Mouse (Mus musculus) stomach, postnatal 0 days (tissue): ENCODE results near the gene Zfp334.

Experiments
- CTCF ChIP-seq: IDR thresholded peaks from 2 replicates; pipeline ENCODE4 v1.5.1; 2016; ENCODE audit warnings: antibody characterized with exemption, low read depth, mild to moderate bottlenecking, moderate library complexity
- EP300 ChIP-seq: optimal IDR thresholded peaks from 2 replicates; pipeline ENCODE3; 2016; ENCODE audit warnings: antibody characterized with exemption

GRCm38 (mm10) chr2:165367868-165368439 is 20.1 kb downstream of the Zfp334 start:
- no peak for TF ChIP-seq EP300
- TF ChIP-seq CTCF = no peak
